Mouse (Mus musculus): ENCODE data around the gene Tmem223. TPM values are rescaled to one million over a fixed set of nuclear protein-coding genes. Genes with fewer than 3 reads are reported as not detected.

The Tmem223 gene
- 30.8 TPM for total RNA-seq (2023)

DNA sequence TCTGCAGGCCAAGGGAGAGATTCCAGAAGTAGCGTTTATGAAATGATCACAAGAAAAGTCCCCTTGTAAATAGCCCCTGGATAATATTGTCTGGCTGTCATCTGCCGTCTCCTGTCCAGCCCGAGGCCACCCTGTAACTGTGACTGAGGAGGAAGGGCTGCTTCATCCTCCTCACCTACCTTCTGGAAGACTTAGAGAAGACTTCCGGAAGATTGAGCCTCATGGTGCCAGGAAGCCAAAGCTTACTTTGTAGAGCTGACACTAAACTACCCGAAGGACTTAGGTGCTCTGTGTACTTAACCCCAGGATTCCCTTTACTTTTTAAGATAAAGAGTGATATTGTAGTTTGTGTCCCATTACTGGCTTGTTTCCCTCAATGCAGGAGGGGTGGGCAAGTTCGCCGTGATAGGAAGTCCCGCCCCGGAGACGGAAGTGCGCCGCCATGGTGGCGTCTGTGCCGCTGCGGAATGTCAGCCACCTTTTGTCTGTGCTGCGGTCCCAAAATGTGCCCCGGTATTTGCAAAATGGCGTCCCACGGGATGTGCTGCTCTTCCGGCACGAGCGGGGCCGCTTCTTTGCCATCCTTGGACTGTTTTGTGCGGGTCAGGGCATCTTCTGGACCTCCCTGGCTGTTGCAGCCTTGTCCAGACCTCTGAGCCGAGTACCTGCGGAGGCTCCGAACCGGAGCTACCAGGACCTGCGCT is at the start of gene Tmem223:
Gene Tmem223 (plus strand): TSS at position 430 of the 704 bp plus-strand sequence.

DNA sequence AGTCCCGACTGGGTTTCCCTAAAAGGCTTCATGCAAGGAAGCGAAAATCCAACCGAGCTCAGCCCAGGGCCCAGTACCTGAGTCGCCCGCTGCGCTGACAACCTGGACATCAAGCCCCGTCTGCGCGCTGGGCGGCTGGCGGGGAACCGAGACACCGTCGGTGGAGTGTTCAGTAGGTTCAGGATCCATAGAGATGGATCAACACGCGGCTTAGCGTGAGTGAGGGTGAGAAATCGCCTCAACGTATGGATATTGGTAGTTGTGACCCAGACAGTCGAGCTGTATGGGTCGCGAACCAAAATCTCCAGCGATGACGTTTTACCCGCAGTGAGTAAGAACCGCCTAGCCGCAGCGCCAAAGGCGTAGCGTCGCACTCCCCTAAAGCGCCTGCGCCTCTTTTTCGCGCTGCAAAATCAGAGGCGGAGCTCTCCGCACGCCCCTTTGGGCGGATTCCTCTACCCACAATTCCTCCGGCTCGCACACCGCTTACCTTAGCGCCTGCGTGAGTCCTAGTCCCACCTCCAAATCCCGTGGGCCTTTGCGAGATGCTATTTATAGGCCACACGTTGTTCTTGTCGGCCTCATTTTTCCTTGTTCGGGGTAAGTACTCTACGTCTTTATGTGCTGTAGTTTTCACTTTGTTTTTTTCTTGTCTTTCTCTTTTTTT is 47.8 kb upstream of the Tmem223 start, which contains the start of gene Slc3a2:
Gene Slc3a2 (minus strand): TSS at position 463 of the 667 bp plus-strand sequence.

DNA sequence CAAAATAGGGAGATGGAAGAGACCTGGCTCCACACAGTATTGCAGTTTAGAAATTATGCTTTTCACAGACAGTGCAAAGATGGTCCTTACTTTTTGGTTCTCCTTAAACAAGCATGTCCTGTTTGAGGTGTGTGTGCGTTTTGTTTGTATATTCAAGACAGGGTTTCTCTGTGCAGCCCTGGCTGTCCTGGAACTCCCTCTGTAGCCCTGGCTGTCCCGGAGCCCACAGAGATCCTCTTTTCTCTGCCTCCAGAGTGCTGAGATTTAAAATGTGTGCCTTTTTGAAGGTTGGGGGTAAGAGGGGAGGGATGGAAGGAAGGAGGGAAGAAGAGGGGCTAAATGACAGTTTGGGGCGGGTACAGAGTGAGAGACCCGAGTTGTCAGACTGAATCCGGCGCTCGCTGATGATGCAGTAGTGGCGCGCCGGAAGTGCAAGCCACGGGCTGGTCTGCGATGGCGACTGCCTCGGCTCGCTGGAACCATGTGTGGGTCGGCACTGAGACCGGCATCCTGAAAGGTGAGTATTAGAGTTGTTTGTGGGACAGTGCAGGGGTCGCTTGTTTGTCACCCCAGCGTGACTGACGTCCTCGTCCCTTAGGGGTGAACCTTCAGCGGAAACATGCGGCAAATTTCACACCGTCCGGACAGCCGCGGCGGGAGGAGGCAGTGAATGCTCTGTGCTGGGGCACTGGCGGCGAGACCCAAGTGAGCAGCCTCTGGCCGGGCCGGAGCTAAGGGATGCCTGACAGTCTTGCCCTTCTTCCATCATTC is 35.2 kb upstream of the Tmem223 start, which contains the start of gene Wdr74:
Gene Wdr74 (plus strand): TSS at position 439 of the 771 bp plus-strand sequence.

DNA sequence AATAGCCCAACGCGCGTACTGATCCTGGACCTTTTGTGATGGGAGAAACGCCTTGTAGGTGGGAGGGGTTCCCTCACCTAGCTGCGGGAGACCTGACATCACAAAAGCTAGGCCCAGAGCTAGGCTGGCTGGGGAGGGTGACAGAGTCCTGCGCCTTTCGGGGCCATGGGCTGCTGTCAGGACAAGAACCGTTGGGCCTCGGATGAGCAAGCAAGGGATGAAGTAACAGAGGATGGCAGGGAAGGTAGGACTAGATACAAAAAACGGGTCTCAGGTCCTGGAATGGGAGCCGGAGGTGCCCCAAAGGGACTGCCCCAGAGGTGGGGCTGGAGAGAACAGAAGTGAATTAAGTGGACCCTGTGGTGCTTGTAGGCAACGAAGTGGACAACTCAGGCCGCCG is 30.2 kb upstream of the Tmem223 start, which contains the start of gene 1700092M07Rik:
Gene 1700092M07Rik (plus strand): TSS at position 116 of the 400 bp plus-strand sequence.

DNA sequence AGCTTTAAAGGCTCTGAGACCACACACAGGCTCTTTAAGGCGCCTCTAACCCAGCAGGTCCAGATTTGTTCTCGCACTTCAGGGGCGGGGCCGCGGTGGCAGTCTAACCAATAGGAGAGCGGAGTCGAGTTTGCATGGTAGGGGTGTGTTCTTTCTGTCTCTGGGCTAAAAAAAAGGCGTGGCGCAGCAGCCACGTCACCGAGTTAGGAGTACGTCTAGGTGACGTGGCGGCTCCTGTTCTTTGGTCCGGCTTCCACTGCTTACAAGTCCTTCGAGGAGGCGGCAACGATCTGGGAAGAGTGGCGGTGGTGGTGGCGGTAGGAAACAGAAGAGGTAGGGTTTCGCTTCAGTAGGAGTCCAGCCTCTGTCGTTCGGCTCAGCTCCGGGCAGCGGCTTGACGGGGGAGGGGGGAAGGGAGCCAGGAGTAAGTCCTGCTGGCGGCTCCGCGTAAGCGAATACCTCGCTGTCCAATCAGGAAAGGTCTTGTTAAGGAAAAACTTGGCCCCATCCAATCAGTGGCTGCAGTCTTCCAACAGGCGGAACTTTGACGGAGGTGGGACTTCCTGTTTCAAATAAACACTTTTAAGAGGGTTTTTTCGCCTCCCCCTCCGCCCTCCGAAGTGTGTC is 29.4 kb upstream of the Tmem223 start, which contains the start of gene Stx5a:
Gene Stx5a (plus strand): TSS at position 171 of the 627 bp plus-strand sequence.

DNA sequence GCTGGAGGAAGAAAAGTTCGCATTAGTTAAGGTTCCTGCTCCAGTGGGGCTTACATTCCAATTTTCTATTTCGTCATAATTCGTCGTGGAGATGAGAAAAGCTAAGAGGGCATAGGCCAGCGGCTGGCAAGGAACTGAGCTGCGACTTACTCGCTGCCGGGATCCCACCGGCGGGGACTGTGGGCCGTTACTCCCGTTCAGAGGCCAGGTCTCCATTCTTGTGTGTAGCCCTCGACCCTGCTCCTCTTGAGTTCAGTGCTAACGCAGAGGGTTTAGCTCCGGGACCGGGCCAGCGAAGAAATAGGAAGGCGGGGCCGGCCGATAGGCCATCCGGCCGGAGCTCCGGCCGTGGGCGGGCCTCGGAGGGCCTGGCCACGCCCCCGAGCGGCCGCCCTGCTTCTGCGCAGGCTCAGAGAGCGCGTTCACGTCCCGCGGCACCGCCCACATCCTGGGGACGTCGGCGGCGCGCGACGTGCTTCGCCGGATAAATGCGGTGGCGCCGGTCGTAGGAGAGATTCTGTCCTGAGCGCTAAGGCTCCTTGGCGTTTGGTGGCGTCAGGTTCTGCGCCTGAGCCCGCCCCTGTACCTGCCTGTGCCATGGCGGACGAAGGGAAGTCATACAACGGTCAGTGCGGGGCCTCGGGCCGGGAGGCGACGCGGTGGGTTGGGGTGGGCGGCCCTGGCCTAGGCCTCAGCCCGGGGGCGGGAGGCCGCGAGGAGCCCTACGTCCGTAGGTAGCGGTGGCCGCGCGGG is 14.0 kb upstream of the Tmem223 start, which contains the start of gene Nxf1:
Gene Nxf1 (plus strand): TSS at position 439 of the 753 bp plus-strand sequence.

DNA sequence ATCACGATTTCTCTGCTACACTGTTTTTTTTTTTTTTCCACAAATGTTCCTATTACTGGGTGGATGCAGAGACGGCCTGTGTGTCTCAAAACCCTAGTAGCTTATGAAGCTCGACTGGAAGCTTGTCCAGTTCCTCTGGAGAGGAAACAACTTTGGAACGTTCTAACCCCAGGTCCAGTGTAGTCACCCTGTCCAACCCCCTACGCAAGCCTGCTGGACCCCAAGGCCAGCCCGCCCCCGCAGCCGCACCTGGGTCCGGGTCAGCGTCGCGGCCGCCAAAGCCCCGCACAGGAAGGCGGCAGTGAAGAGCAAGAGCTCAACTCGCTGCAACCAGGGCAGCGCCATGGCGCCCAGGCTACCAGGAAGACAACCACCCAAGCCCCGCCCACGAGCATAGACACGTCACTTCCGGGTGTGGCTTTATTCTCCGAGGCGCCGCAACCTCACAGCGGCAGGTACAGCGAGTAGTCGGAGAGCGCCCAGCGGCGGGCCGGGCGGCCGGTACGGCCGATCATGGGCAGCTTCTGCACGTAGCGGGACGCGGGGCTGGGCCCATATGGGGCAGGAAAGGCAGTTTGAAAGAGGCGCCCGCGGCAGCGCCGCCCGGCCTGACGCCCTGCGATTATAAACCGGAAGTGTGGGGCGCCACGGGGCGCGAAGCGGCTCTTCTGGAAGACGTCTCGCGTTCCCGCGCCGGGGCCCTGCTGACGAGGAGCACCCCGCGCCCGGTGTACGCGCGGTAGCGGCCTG is 3.5 kb downstream of the Tmem223 start, which contains the start of gene Tmem179b:
Gene Tmem179b (minus strand): TSS at position 382 of the 750 bp plus-strand sequence.

DNA sequence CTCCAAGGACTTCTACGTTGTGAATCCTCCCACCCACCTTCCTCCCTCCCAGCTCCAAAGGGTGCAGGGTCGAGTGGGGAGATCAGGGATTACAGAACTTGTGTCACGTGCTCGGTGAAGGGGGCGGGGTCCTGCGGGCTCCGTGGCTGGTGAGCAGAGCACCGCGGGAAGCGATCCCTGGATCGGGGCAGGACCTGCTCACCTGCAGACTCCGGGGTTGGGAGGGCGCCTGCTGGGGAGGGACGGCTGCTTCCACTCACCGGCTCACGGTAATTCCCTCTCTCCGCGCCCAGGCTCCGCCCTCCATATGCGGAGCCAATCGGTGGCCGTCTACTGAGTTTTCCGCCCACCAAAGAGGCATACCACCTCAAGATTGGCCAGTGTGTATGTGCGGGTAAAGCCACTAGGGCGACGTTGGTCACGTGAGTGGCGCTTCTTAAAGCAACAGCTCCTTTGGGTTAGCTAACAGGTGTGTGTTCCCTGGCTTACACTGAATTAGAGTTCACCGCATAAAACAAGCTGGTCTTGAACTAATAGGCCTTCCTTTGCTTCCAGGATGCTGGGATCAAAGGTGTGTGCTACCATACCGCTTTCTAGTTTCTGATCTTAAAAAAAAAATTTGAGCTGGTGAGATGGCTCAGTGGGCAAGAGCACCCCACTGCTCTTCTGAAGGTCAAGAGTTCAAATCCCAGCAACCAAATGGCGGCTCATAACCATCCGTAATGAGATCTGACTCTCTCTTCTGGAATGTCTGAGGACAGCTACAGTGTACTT is 15.4 kb downstream of the Tmem223 start, which contains the start of gene Taf6l:
Gene Taf6l (minus strand): TSS at position 410 of the 774 bp plus-strand sequence.

DNA sequence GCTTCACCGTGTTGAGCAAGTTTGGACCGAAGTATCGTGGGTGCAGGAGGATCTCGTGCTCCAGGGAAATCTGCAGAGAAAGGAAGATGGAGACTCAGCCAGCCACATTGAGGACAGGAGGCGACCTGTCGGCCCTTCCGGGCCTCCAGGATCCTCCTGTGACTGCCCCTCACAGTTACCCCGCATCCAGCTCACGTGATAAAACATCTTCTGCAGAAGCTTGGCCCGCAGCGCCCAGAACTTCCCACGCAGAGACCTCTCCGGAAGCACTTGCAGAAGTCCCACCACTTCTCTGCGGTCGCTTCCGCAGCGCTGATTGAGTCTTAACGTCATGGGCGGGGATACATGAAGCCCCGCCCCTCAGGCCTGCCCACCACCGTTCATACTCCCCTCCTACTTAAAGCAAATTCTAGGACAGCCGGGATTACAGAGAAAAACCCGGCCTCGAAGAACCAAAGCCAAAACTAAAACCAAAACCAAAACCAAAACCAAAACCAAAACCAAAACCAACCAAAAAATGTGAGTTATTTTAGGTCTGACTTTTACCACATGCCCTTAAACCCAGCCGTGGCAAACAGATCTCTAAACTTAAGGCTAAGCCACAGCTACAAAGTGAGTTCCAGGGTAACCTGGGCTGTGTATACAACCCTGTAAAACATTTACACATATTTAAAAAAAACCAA is 27.6 kb downstream of the Tmem223 start, which contains the start of gene Polr2g:
Gene Polr2g (minus strand): TSS at position 314 of the 683 bp plus-strand sequence.

DNA sequence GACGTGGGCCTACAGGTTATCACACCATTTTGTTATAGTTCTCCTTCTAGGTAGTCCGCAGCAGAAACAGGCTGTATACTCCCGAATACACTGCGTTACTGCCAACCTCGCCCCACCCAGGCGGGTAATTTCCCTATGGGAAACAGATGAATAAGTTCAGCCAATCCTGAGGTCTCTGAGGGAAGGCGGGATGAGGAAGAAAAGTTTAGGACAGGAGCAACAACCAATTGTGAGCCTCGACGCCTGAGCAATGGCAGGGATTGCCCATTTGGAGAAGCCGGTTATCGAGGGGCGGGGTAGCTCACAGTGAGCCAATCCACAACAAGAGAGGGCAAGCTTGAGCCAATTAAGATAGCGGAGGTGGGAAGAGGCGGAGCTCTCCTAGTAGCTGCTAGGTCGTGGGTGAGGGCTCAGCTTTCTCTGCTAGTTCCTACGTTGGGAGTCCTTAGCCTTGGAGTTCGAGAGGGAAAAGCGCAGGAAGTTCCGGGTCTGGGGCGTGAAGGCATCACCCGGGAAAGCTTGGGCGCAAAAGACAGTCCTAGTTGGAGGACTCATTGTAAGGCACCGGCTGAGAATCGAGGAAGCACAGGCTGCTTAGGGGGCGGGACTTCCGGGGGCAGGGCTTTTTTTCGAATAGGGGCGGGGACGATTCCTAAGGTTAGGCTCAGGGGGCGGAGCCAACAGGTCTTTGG is 31.5 kb downstream of the Tmem223 start, which contains the start of gene Zbtb3:
Gene Zbtb3 (plus strand): TSS at position 426 of the 692 bp plus-strand sequence.

DNA sequence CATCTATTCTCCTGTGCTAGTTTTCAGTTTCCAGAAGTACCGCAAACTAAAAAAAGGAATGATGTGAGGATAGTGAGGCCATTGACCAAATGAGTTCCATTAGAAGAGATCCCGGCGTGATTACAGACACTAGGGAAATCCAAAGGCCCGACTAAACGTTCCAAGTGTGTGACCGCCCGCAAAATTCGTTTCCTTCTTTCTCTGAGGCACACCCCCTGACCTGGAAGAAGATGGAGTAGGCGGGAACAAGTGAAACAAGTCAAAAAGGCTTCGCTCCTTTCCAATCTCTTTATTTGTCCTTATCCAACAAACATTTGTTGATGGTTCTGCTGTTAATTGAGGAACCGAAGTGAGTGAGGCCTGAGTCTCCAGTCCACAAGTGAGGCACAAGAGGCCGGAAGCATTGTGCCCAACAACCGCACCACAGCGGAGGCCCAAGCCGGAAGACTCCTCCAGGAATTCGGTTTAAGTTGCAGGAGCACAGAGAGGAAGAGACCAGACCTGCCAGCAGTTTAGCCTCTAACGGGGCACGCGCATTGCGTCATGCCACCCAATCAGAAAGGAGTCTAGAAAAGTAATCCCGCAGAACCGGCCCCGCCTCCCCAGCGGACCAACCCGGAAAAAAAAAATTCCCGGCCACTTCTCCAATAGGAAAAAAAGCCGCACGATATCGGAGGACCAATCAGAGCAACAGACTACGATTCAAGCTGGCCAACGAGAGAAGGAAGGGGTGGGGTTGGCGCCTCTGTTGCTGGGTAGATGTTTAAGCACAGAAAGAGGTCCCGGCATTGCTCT is 48.2 kb downstream of the Tmem223 start, which contains the start of gene Ttc9c:
Gene Ttc9c (minus strand): TSS at position 533 of the 795 bp plus-strand sequence.

DNA sequence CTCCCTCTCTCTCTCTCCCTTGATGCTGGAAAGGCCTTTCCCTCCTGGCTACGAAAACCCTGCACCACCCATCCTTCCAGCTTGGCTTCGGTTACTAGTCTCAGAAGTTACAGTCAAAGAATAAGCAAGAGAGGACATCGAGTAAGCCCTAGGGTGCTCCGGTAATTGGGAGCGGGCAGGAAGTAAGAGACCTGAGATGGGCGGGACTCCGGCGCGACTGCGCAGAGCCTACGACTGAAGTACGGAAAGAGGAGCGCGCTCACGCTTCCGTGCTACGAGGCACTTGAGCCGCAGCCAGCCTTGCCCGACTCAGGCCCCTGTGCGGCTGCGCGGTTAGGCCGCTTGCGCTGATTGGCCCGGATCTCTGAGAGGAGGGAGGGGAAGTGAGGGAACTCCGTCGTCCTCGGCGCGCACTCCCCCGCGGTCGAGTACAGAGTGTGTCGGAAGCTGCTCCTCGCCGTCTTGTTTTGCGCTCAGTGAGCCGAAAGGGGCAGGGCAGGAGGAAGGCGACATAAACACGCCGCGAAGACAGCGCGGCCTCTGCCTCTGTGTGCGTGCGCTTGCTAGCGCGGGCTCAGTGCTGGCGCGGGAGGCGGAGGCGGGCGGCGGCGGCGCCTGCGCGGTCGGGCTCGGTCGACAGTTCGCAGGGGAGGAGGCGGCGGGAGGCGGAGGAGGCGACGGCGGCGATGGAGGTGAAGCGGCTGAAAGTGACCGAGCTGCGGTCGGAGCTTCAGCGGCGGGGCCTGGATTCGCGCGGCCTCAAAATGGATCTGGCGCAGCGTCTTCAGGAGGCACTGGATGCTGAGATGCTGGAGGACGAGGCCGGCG is 49.0 kb downstream of the Tmem223 start, which contains the start of gene Hnrnpul2:
Gene Hnrnpul2 (plus strand): TSS at position 415 of the 828 bp plus-strand sequence.

Measured in CD4-positive naive resting alpha-beta T cell, adult 76 days (primary cell).